Mouse (Mus musculus) gastrocnemius, postnatal 10 days (tissue): ENCODE measurements around the gene Zfp974. TPM values are rescaled to one million over a fixed set of nuclear protein-coding genes. Genes with fewer than 3 reads are reported as not detected.
A peak's percentile ranks its signal among the peaks of the same experiment; 100 is the strongest.
"Not testable (repeated sequence)": the region's sequence is repeated elsewhere in the genome, so short reads cannot be mapped to it uniquely, and the experiment has no call there.

Source experiments
- DNase-seq: peaks from one replicate; pipeline ENCODE4 v3.0.0; 2021; ENCODE audit warnings: mixed read lengths
- long read RNA-seq, 2 experiments: library from polyadenylated mRNA; stranded (forward); transcript quantifications; one replicate each; pipeline ENCODE4 v2.0.0; 2021
- total RNA-seq, 2 experiments: library from RNA; stranded (reverse); gene quantifications; 2 replicates each; pipeline ENCODE4 v1.2.3; 2021

The Zfp974 gene
- total RNA-seq: 1 to 10 TPM; 5.5 to 6.3 TPM
- long read RNA-seq, experiment 1: 0 reads
- long read RNA-seq, experiment 2, partial matches to known transcripts: 0 of 1 reads
- long read RNA-seq, experiment 2, other reads (novel, unspliced or antisense): 1 of 1 reads

GRCm38 (mm10) chr7:27928818-27929695 lies at the start of gene Zfp974:
Gene Zfp974 (minus strand): TSS chr7:27929460.
- DNase-seq: peak; percentile 64

GRCm38 (mm10) chr7:27949451-27949850 lies 20.2 kb upstream of the Zfp974 start:
- DNase-seq: not testable (repeated sequence)

GRCm38 (mm10) chr7:27941869-27942268 lies 12.6 kb upstream of the Zfp974 start:
- peak; percentile 25 for DNase-seq

GRCm38 (mm10) chr7:27933800-27934158 lies 4.5 kb upstream of the Zfp974 start:
- not testable (repeated sequence) for DNase-seq

- DNase-seq: no peak
Observed at GRCm38 (mm10) chr7:27933050-27933799, 4.0 kb upstream of the Zfp974 start.

- not testable (repeated sequence) for DNase-seq
Observed at GRCm38 (mm10) chr7:27927041-27927440, 2.2 kb downstream of the Zfp974 start.

GRCm38 (mm10) chr7:27910952-27911351 lies 18.3 kb downstream of the Zfp974 start:
- DNase-seq: not testable (repeated sequence)

- no peak for DNase-seq
Observed at GRCm38 (mm10) chr7:27905061-27905848, 24.0 kb downstream of the Zfp974 start.

- DNase-seq: no peak
Observed at GRCm38 (mm10) chr7:27900601-27901000, 28.7 kb downstream of the Zfp974 start.

- DNase-seq: no peak
Observed at GRCm38 (mm10) chr7:27881721-27882120, 47.5 kb downstream of the Zfp974 start.

GRCm38 (mm10) chr7:27862578-27862977 lies 66.7 kb downstream of the Zfp974 start:
- not testable (repeated sequence) for DNase-seq

- DNase-seq: peak; percentile 57
Observed at GRCm38 (mm10) chr7:27860396-27861235, 68.6 kb downstream of the Zfp974 start.

- DNase-seq: no peak
Observed at GRCm38 (mm10) chr7:27859301-27860251, 69.7 kb downstream of the Zfp974 start.

Other genes with a start within 250 kb of the Zfp974 start
- gene Zfp607b, start 240.1 kb downstream of the Zfp974 start, total RNA-seq: 1 to 10 TPM; 1.2 to 1.4 TPM
- gene Zfp60, start 198.1 kb downstream of the Zfp974 start, total RNA-seq: 1 to 10 TPM; 6.6 to 8.4 TPM
- 1 to 10 TPM; 5.1 to 5.2 TPM for gene Zfp626, start 122.3 kb downstream of the Zfp974 start, total RNA-seq
- gene Zfp59, start 90.9 kb downstream of the Zfp974 start, total RNA-seq: 1 to 10 TPM; 2.3 to 2.5 TPM
- 1 to 10 TPM; 2.5 to 3.3 TPM for gene Zfp607a, start 71.9 kb downstream of the Zfp974 start, total RNA-seq
- gene Zfp780b, start 49.7 kb upstream of the Zfp974 start, total RNA-seq: 1 to 10 TPM; 7.1 to 7.9 TPM
- 1 to 10 TPM in 1 of 2 experiments, under 1 TPM in 1; 0.81 to 1.1 TPM for gene Zfp850, start 84.7 kb upstream of the Zfp974 start, total RNA-seq
- gene Psmc4, start 120.6 kb upstream of the Zfp974 start, total RNA-seq: 100 to 1,000 TPM; 123 to 124 TPM
- under 1 TPM; 0.05 to 0.07 TPM for gene Fcgbp, start 141.8 kb upstream of the Zfp974 start, total RNA-seq
- gene 9530053A07Rik, start 200.0 kb upstream of the Zfp974 start, total RNA-seq: not detected
- 10 to 100 TPM; 44.0 to 49.0 TPM for gene Fbl, start 240.2 kb upstream of the Zfp974 start, total RNA-seq